Mouse (Mus musculus): ENCODE data around the gene Rpl13.

GRCm38 (mm10) chr8:123137645-123138077 lies 35.5 kb downstream of the Rpl13 start:
- no peak for TF ChIP-seq POLR2A (IDR thresholded peaks at IDR 0.05; ENCODE audit: borderline replicate concordance, extremely low read depth, low read depth, low read length)
- TF ChIP-seq CTCF (IDR thresholded peaks at IDR 0.05; ENCODE audit: insufficient read depth, low read length): no peak

Data from lung, adult 2 months (tissue).